Mouse (Mus musculus) hindbrain, postnatal 0 days (tissue): ENCODE measurements at regions not wholly inside any gene's neighbourhood (a gene's known extent, or its start where the extent isn't known, plus 50 kb on each side); places are given as distances from the start of the nearest gene placed in this dataset.

Source experiments
- ATAC-seq: fragments of 200-750 bp; cut with Nextera tagmentation; 2 replicates; pipeline ENCODE4 v1.8.0; 2017; ENCODE audit warnings: mild to moderate bottlenecking, moderate TSS enrichment, moderate library complexity
- DNase-seq: peaks from one replicate; pipeline ENCODE4 v3.0.0-alpha.2; 2015; ENCODE audit warnings: low spot score
- H3K27ac ChIP-seq: fragments of 300-500 bp; sonication (generic); 2 replicates; pipeline ENCODE4 v1.5.1; 2014; ENCODE audit warnings: mild to moderate bottlenecking
- H3K27me3 ChIP-seq: fragments of 300-500 bp; sonication (generic); 2 replicates; pipeline ENCODE4 v1.6.1; 2014; ENCODE audit warnings: low read length, mixed read lengths; ENCODE audit not compliant: insufficient read depth
- H3K36me3 ChIP-seq: fragments of 300-500 bp; sonication (generic); 2 replicates; pipeline ENCODE4 v1.6.1; 2014; ENCODE audit warnings: low read length, mixed read lengths; ENCODE audit not compliant: insufficient read depth
- H3K4me1 ChIP-seq: fragments of 300-500 bp; sonication (generic); 2 replicates; pipeline ENCODE4 v1.6.1; 2014; ENCODE audit warnings: antibody characterized with exemption, low read length, mixed read lengths; ENCODE audit not compliant: insufficient read depth
- H3K4me2 ChIP-seq: fragments of 300-500 bp; sonication (generic); 2 replicates; pipeline ENCODE4 v1.6.1; 2014; ENCODE audit warnings: low read depth, mild to moderate bottlenecking, low read length, moderate library complexity, mixed read lengths
- H3K4me3 ChIP-seq: fragments of 300-500 bp; sonication (generic); 2 replicates; pipeline ENCODE4 v1.5.1; 2014; ENCODE audit warnings: low read length
- H3K9ac ChIP-seq: fragments of 300-500 bp; sonication (generic); replicated peaks from 2 replicates; pipeline ENCODE4 v1.6.1; 2014; ENCODE audit warnings: mild to moderate bottlenecking, low read length, moderate library complexity, mixed read lengths
- H3K9me3 ChIP-seq: fragments of 300-500 bp; sonication (generic); 2 replicates; pipeline ENCODE4 v1.6.1; 2016; ENCODE audit warnings: low read length, mixed read lengths
- CTCF ChIP-seq: IDR thresholded peaks from 2 replicates; pipeline ENCODE4 v1.5.1; 2016; ENCODE audit warnings: antibody characterized with exemption, control low read depth, low read depth
- WGBS: fragments of 180-500 bp; shearing (Covaris S2); extraction: QIAGEN DNeasy Blood & Tissue Kit; methylation state at CpG from one replicate; pipeline ENCODE4 v1.1.7; 2014; 5-methylcytosine and 5-hydroxymethylcytosine counted together

GRCm38 (mm10) chr1:138011581-138011980 lies 163.9 kb downstream of the Ptprc start:
- Histone ChIP-seq H3K4me3 (no peak overlapping the region), H3K9ac (no peak overlapping the region), H3K36me3 (no peaks in the 10 kb centered on the region), H3K9me3 (no peaks in the 10 kb centered on the region), H3K27me3 (no peaks in the 10 kb centered on the region), H3K4me1 (no peaks in the 10 kb centered on the region), H3K27ac (no peak overlapping the region), H3K4me2 (no peak overlapping the region)
- no peak for TF ChIP-seq CTCF
- 74% methylated on average over 1 of the region's 1 CpGs for WGBS
- no peak for ATAC-seq
- DNase-seq, result no peak

DNA sequence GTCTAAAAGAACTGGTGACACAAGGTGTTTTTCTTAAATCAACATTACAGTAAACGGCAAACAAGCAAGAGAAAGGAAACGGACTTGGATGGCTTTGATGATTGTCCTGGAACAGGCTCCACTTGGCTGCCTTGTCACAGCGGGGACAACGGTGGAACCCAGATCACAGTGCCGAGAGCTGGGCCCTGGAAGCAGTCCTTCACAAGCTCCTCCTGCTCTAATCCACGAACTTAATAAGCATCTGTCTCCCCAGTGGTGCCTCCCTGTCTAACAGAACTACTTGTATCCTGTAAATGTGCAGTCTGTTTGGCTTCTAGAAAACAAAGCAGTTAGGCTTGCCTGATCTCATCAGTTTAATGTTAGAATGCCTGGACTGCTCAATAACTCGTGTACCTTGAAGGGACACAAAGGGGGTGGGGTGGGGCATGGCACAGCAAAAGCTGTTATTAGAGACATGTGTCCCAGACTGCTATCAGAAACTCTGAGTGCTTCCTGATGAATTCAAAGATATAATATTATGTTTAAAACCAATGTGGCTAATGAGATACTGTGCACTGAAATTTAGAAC lies 164.5 kb downstream of the Ptprc start:
- DNase-seq, result no peak
- 45% methylated on average over 7 of the region's 7 CpGs for WGBS
- ATAC-seq, result no peak
- H3K4me2 ChIP-seq, result no peak overlapping the region
- no peak overlapping the region for H3K27ac ChIP-seq
- no peak overlapping the region for H3K4me3 ChIP-seq
- H3K9me3 ChIP-seq, result no peaks in the 10 kb centered on the region
- H3K9ac ChIP-seq, result no peak overlapping the region
- TF ChIP-seq CTCF, result no peak
- H3K27me3 ChIP-seq, result no peaks in the 10 kb centered on the region
- H3K36me3 ChIP-seq, result no peaks in the 10 kb centered on the region
- H3K4me1 ChIP-seq, result no peaks in the 10 kb centered on the region

DNA sequence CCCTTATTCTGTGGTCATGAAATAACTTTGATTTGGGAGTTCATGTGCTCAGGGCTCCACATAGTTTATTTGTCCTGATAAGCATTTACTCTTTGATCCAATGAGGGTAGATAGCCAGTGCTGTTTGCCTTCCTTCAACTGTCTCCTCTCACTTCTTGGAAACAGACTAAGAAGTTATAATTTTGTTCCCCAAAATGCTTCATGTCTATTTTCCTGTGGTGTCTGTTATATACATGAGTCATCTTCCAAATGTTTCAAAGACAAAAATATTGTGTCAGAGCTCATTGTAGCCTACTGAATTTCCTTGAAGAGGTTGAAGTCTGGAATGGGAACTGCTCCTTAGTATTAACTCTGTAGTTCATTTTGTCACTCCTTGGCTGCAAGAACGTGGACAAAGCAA lies 168.7 kb downstream of the Ptprc start:
- no peak overlapping the region for H3K4me3 ChIP-seq
- H3K4me1 ChIP-seq, result no peaks in the 10 kb centered on the region
- no peak for DNase-seq
- H3K36me3 ChIP-seq, result no peaks in the 10 kb centered on the region
- H3K9me3 ChIP-seq, result no peaks in the 10 kb centered on the region
- no peak overlapping the region for H3K4me2 ChIP-seq
- TF ChIP-seq CTCF, result no peak
- H3K27me3 ChIP-seq, result no peaks in the 10 kb centered on the region
- WGBS, result 70% methylated on average over 1 of the region's 1 CpGs
- no peak overlapping the region for H3K27ac ChIP-seq
- H3K9ac ChIP-seq, result no peak overlapping the region
- no peak for ATAC-seq

DNA sequence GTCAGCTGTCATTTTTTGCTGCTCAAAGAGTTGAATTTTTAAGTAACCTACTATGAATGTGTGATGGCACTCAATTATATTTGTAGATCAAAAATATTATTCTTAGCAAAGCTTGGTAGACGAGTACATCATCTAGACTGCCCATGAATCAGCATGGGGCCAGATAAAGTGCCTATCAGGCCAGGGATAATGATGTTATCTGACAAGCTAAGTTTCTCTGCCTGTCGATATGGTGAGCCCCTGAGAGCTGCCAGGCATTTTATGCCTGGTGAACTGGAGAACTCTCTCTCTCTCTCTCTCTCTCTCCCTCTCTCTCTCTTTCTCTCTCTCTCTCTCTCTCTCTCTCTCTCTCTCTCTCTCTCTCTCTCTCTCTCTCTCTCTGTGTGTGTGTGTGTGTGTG lies 171.2 kb downstream of the Ptprc start:
- no peak for TF ChIP-seq CTCF
- H3K27ac ChIP-seq, result no peak overlapping the region
- DNase-seq (no peak), ATAC-seq (no peak)
- no peaks in the 10 kb centered on the region for H3K36me3 ChIP-seq
- no peaks in the 10 kb centered on the region for H3K27me3 ChIP-seq
- H3K4me3 ChIP-seq, result no peak overlapping the region
- 32% methylated on average over 2 of the region's 2 CpGs for WGBS
- H3K4me2 ChIP-seq, result no peak overlapping the region
- no peaks in the 10 kb centered on the region for H3K4me1 ChIP-seq
- H3K9me3 ChIP-seq, result no peaks in the 10 kb centered on the region
- no peak overlapping the region for H3K9ac ChIP-seq

DNA sequence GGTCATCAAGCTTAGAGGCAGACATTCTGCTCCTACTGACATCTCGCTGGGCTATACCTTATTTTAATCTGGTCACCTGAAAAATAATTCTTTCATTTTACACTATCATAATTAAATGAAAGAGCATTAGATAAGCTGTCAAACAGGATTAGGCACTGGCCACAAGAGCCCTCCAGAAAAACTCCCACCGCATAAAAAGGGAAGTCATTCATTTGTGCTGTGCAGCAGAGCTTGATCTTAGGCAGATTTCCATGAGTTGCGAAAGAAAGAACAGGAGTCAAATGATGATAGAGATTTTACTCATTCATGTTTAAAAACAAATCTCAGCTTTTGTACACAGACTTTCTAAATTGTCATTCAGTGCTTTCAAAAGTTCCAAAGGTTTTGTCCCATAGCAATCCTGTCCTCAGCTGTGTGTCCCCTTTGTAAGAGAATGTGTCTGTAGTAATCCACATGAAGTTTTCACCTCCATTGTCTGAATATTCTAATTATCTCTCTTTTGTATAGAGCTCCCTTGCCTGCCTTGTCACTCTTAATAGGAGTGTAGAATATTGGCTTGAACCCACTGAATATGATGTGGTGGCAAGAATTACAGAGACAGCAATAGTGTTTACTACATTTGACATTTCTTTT lies 176.1 kb downstream of the Ptprc start:
- no peak overlapping the region for H3K4me2 ChIP-seq
- DNase-seq, result no peak
- H3K9ac ChIP-seq, result no peak overlapping the region
- H3K27ac ChIP-seq, result no peak overlapping the region
- no peaks in the 10 kb centered on the region for H3K27me3 ChIP-seq
- no peaks in the 10 kb centered on the region for H3K9me3 ChIP-seq
- TF ChIP-seq CTCF, result no peak
- no peaks in the 10 kb centered on the region for H3K36me3 ChIP-seq
- ATAC-seq, result no peak
- 58% methylated on average over 3 of the region's 3 CpGs for WGBS
- no peak overlapping the region for H3K4me3 ChIP-seq
- H3K4me1 ChIP-seq, result no peaks in the 10 kb centered on the region

- Histone ChIP-seq H3K36me3 (no peaks in the 10 kb centered on the region), H3K27ac (no peak overlapping the region), H3K9ac (no peak overlapping the region), H3K27me3 (no peaks in the 10 kb centered on the region), H3K9me3 (no peaks in the 10 kb centered on the region), H3K4me1 (no peaks in the 10 kb centered on the region), H3K4me3 (no peak overlapping the region), H3K4me2 (no peak overlapping the region)
- no peak for DNase-seq
- ATAC-seq, result no peak
- WGBS, result 95% methylated on average over 2 of the region's 2 CpGs
- TF ChIP-seq CTCF, result no peak
These were observed 179.5 kb downstream of the Ptprc start for GRCm38 (mm10) chr1:137996041-137996440.

DNA sequence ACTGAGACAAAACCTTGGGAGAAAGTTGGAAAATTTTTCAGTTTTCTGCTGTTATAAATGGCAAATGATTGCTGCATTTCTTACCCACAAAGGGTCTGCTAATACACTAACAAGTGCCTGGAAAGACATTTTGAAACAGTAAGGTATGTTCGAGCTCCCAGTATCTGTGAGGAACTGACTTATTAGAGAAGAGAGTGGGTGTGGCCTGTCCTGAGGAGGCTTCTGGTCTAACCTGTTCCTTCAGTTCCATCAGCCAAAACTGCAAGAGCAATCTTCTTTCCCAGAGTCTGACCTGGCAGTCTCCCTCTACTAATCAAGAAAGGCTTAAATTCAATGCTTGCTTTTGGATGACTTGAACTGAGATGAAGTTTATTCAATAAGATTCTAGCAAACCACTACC lies 183.6 kb downstream of the Ptprc start:
- ATAC-seq (no peak), DNase-seq (no peak)
- no peak overlapping the region for H3K27ac ChIP-seq
- TF ChIP-seq CTCF, result no peak
- H3K36me3 ChIP-seq, result no peaks in the 10 kb centered on the region
- 94% methylated on average over 1 of the region's 1 CpGs for WGBS
- no peak overlapping the region for H3K9ac ChIP-seq
- H3K27me3 ChIP-seq, result no peaks in the 10 kb centered on the region
- H3K4me3 ChIP-seq, result no peak overlapping the region
- H3K9me3 ChIP-seq, result no peaks in the 10 kb centered on the region
- no peaks in the 10 kb centered on the region for H3K4me1 ChIP-seq
- no peak overlapping the region for H3K4me2 ChIP-seq
